Mouse (Mus musculus) urinary bladder, postnatal 25 days (tissue): Measurements from ENCODE around the gene Mrpl46.

Source experiments
- DNase-seq: peaks from one replicate; pipeline ENCODE4 v3.0.0; 2022; ENCODE audit warnings: low spot score

The Mrpl46 gene

GRCm38 (mm10) chr7:78782639-78783581, at the start of gene Mrpl46, which contains the start of gene Mrps11:
TSS of gene Mrpl46 (minus strand) at chr7:78783531.
TSS of gene Mrps11 (plus strand) at chr7:78783119.
- DNase-seq: peak; percentile 85

DNA sequence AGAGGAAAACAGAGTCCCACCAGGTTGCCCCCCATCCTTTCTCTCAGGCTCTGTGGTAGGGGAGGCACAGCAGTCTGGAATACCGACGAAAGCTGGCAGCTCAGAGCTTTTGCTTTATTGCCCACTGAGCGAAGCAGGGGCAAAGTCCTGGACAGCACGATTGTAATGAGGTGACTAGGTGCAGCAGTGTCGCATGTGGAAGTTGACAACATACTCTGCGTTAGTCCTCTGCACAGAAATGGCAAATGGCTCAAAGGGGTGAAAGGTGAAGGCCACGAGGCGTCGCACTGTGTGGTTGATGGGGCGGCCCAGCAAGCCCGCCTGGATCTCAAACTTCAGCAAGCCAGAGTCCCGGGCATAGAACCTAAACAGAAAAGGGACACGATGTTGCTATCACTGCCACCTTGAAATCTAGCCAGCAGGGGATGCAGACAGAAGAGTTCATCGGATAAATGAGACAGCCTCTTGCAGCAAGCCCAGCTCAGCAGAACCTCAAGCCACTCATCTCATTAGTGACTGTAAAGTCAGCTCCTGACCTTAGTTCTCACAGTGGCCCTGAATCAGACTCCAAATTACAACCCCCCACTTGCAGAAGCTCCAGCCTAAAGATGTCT, 44.5 kb upstream of the Mrpl46 start:
- no peak for DNase-seq

- no peak for DNase-seq
Observed at GRCm38 (mm10) chr7:78826682-78827385, 43.5 kb upstream of the Mrpl46 start.

GRCm38 (mm10) chr7:78818336-78818735, 35.0 kb upstream of the Mrpl46 start:
- DNase-seq: no peak

GRCm38 (mm10) chr7:78814766-78815165, 31.4 kb upstream of the Mrpl46 start:
- DNase-seq: no peak

DNA sequence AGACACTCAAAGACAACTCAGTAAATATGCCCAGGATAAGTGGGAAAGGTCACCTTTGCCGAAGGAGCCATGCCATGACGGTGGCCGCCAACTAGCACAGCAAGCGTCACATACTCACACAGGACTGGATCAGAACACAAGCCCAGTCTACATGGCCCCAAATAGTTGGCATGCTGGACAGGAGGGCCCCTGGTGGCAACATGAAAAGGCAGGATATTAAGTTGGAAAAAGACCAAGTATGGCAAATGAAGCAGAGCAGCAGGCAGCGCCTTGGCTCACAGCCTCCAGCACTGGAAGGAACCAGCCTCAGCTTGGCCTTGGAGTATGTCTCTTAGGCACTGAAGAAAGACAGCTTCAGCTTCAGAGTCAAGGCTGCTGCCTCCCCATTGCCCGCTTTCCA, 30.5 kb upstream of the Mrpl46 start:
- no peak for DNase-seq

DNA sequence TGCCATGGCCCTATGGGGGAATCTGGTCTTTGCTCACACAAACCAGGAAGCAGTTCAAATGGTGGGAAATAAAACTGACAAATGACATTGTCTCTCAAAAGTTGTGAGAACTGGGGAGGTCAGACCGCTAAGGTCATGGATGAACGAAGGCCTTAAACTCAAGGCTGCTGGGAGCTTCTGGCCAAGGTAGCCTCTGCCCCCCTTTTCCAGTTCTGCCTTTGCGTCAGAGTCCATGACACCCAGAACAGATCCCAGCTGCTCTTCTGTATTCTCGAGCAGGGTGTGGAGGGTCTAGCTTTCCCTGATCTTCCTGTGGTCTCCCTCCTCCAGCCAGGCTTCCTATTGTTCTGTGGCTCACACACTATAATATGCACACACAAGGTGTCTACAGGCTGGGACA, 23.9 kb upstream of the Mrpl46 start:
- DNase-seq: no peak

- no peak for DNase-seq
Observed at GRCm38 (mm10) chr7:78803841-78804240, 20.5 kb upstream of the Mrpl46 start.

DNA sequence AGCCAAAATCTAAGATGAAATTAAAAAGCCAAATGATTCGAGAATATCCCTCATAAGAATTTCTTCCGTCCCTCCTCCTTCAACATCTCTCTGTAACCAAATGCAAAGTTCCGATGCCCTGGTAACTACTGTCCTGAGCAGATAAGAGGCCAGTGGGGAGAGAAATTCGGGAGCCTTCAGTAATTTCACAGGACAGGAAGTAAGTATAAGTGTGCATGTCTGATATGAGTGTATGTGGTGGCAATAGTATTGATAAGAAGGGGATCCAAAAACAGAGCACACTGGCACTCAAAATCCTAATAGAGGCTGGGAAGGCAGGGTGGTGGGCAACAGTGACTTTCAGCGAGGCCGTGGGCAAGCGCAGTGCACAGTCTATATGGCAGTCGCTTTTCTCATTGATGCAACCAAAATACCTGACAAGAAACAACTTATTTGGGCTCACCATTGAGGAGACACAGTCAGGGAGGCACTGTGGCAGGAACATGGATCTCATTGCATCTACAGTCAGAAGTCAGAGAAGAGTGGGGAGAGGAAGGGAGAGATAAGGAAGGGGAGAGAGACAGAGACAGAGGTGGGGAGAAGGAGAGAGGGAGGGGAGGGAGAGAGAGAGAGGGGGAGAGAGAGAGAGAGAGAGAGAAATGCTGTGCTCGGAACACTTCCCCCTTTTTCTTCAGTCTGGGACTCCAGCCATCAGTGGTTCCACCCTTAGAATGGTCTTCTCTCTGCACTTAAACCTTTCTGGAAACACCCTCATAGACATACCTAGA, 16.6 kb upstream of the Mrpl46 start:
- DNase-seq: no peak

DNA sequence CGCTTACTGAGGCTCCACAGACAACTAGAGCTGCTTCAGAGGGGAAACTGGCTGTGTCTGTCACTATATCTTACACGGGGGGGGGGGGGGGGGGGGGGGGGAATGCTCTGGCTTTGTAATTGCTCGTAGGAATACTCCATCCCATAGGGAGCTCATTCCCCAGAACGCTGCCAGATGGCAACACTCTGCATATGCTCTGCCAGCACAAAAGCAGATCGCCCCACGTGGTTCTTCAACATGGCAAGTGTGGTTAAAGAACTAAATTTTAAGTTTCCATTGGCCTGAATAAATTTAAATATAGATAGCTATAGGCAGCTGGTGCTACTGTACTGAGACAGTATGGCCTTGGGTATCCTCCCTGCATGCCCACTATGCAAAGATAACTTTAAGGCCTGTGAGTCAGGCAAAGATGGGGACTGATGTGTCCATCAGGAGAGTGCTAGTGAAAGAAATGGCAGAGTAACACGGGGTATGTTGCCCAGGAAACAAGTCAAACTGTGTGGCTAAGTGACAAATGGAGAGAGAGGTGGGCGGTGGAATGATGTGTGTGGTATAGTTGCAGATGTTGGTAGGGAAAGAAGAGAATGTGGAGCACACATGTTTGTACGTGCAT, 14.6 kb upstream of the Mrpl46 start:
- no peak for DNase-seq

DNA sequence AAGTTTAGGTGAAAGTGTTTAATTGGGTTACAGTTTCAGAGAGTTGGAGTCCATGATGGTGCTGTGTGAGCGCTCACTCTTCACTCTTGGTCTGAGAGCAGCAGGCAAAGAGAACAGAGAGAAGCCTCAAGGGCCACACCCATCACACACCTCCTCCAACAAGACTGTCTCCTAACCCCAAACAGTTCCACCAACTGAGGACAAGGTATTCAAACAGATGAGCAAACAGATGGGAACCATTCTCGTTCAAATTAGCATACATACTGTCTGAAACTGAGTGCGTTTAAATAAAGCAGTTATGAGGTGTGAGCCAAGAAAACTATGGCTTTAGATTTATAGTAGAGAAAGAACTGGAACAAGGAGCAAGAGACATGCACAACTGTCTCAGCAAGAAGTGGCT, 13.3 kb upstream of the Mrpl46 start:
- no peak for DNase-seq

- DNase-seq: no peak
Observed at GRCm38 (mm10) chr7:78794571-78795092, 11.3 kb upstream of the Mrpl46 start.

GRCm38 (mm10) chr7:78793895-78794570, 10.7 kb upstream of the Mrpl46 start:
- DNase-seq: no peak

- DNase-seq: peak; percentile 20
Observed at GRCm38 (mm10) chr7:78791359-78792222, 8.3 kb upstream of the Mrpl46 start.

DNA sequence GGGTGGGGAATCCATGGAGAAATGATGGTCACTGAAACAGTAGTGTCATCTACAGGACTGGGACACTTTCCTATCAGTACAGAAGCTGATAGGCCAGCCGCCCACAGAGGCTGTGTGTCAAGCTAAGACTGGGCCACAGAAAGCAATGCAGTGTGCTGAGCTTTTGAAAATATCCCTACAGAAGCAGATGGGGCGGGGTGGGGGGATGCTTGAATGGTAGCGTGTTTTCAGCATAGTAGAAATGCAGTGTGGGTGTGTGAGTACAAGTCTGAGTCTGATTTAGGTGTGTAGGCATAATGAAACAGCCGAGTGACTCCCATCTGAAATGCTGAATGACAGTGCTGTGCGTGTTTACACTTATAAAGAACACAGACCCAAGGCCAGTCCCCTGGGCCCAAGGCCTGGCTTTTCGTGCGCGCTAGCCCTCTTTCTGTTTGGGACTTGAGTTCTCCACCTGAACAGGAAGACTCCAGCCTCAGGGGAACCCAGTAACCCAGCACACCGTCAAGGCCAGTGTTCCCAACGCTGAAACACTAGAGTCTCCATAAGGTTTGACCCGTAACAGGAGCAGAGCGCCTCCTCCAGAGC, 4.6 kb upstream of the Mrpl46 start:
- DNase-seq: no peak

DNA sequence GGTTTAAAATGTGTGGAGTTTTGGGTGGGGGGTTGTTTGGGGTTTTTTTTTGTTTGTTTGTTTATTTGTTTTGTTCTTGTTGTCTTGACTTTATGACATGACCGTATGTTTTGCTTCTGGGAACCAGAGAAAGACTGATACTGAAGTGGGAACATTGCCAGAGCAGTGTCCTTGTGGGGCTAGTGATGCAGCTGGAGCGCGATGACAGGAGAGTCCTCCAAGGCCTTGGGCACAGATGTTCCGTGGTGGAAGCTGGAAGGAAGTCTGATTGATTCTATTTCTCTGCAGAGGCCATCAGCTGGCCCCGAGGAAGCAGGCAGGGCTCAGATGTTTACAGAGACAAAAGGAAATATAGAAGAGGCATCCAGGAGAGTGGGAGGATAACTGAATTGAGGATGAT, 2.6 kb upstream of the Mrpl46 start:
- DNase-seq: no peak

GRCm38 (mm10) chr7:78778741-78779140, 4.6 kb downstream of the Mrpl46 start:
- no peak for DNase-seq

DNA sequence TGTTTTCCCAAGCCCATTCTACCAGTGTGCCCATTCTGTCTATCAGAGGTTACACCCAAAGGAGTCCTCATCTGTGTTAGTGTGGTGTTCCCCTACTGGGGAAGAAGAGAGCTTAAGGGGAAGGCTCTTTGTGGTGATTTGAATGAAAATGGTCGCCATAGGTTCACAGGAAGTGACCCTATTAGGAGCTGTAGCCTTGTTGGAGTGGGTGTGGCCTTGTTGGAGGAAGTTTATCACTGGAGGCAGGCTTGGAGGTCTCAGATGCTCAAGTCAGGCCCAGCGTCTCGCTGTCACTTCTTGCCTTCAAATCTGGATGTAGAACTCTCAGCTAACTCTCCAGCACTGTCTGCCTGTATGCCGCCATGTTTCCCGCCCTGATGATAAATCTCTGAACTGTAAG, 12.4 kb downstream of the Mrpl46 start:
- no peak for DNase-seq

DNA sequence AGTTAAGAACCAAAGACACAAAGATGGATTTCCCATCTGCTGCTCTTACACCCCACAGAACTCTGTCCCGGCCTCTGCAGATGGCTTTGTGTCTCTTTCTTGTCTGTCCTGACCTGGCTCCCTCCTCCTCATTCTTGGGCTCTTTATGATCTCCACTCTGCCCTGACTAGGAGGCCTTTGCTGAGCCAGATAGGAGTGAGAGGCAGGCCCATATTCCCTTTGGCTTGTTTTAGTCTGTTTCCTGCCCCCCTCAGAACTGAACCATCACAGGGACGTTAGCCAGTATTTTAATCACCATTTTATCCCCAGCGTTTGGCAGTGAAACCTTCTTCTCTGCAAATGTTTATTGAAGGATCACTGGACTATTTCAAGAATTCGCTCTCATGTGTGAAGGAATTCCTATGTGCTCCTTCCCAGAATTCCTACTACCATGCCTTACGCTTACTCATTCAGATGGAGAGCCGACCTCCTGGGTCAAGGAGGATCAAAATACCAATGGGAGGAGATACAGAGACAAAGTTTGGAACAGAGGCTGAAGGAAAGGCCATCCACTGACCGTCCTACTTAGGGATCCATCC, 14.2 kb downstream of the Mrpl46 start:
- no peak for DNase-seq
